Mouse (Mus musculus): ENCODE data around the gene Rnd3. TPM values are rescaled to one million over a fixed set of nuclear protein-coding genes. Genes with fewer than 3 reads are reported as not detected.
A peak's percentile ranks its signal among the peaks of the same experiment; 100 is the strongest.

The Rnd3 gene
- polyA plus RNA-seq (2014; fragmentation: Nextera tagmentation; extraction: Ambion mirVana), result 117 and 129 TPM in 2 replicates

DNA sequence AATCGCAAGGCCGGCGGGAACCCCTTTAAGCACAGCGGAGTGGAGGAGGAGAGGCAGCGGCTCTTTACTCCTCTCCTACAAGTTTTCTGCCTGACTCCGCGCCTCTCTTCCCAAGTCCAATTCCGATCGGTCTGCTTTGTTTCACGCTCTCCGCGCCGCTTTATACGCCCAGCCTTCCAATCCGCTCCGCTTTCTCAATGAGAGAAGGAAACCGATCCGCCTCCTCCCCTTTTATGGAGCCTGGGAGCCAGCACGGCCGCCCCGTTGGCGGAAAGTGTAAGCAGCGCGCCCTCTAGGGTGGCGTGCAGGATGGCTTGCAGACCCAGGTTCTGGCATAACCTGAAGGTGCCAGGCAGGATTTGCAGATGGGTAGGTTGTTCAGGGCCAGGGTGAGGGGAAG, at the start of gene Rnd3:
TSS of gene Rnd3 (minus strand) at position 137 of the 400 bp plus-strand sequence.
- peak within 1 kb of the TSS; percentile 93 for H3K27ac ChIP-seq (ENCODE audit: low read depth, low read length)
- under 1% methylated on average over 25 of the region's 25 CpGs for WGBS
- H3K9me3 ChIP-seq (ENCODE audit: control insufficient read depth, low read length), result no peaks in the 10 kb centered on the region
- peak; percentile 81 for ATAC-seq (ENCODE audit: low read depth)
- H3K4me2 ChIP-seq (ENCODE audit: low read depth, low read length), result peak within 1 kb of the TSS; percentile 65
- H3K27me3 ChIP-seq (ENCODE audit: control insufficient read depth, insufficient read depth, low read length), result no peaks in the 10 kb centered on the region
- H3K36me3 ChIP-seq (ENCODE audit: control insufficient read depth, insufficient read depth, low read length), result no peaks in the 10 kb centered on the region
- peaks cover 9% of the 10 kb centered on the region; the same call in 1 of the 2 replicates for H3K4me1 ChIP-seq (ENCODE audit: control insufficient read depth, insufficient read depth, low read length)
- peak within 1 kb of the TSS; percentile 91 for H3K4me3 ChIP-seq (ENCODE audit: low read depth, low read length)
- peak within 1 kb of the TSS; percentile 95 for H3K9ac ChIP-seq (replicated peaks; ENCODE audit: low read depth, low read length)

DNA sequence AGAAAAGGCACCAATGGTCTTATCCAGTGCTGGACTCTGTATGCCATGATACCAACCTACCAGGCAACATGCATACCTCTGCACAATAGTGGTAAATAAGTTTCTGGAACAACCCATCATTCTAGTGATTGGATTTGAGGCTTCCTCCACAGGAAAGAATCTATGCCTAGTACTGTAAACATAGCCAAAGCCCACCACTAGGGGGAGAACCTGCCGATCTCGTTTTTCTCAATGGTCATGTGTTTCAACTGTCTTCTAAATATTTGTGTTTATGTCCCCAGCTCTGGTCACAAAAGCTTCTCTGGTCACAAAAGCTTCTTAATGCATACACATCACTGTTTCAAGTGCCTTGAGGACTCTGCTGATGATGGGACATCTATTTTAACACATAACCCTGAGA, 43.4 kb upstream of the Rnd3 start:
- H3K27ac ChIP-seq (ENCODE audit: low read depth, low read length), result no peak overlapping the region
- no peak overlapping the region for H3K9ac ChIP-seq (replicated peaks; ENCODE audit: low read depth, low read length)
- WGBS, result 66% methylated on average over 2 of the region's 2 CpGs
- no peaks in the 10 kb centered on the region for H3K27me3 ChIP-seq (ENCODE audit: control insufficient read depth, insufficient read depth, low read length)
- no peaks in the 10 kb centered on the region for H3K4me1 ChIP-seq (ENCODE audit: control insufficient read depth, insufficient read depth, low read length)
- no peak overlapping the region for H3K4me3 ChIP-seq (ENCODE audit: low read depth, low read length)
- no peak for ATAC-seq (ENCODE audit: low read depth)
- H3K9me3 ChIP-seq (ENCODE audit: control insufficient read depth, low read length), result no peaks in the 10 kb centered on the region
- H3K36me3 ChIP-seq (ENCODE audit: control insufficient read depth, insufficient read depth, low read length), result no peaks in the 10 kb centered on the region
- H3K4me2 ChIP-seq (ENCODE audit: low read depth, low read length), result no peak overlapping the region

DNA sequence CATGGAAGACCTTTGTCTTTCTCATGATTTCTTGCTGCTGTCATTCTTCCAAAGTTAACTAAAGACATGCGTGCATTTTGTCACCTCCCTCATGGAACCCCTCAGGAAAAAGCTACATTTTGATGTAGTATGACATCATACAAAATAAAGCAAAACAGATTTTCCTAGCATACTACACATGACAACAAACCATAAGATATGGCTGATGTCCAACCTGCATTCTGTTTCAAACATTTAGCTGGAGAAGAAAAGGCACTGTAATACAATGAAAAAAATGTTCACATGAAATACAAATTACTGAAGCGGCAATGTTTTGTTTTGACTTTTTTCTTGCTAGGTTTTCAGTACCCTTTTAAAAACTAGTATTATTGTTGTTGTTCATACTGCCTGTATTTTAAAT, 36.9 kb upstream of the Rnd3 start:
- H3K27me3 ChIP-seq (ENCODE audit: control insufficient read depth, insufficient read depth, low read length), result no peaks in the 10 kb centered on the region
- no peak overlapping the region for H3K4me3 ChIP-seq (ENCODE audit: low read depth, low read length)
- ATAC-seq (ENCODE audit: low read depth), result no peak
- no peaks in the 10 kb centered on the region for H3K9me3 ChIP-seq (ENCODE audit: control insufficient read depth, low read length)
- no peak overlapping the region for H3K4me2 ChIP-seq (ENCODE audit: low read depth, low read length)
- 93% methylated on average over 2 of the region's 2 CpGs for WGBS
- no peaks in the 10 kb centered on the region for H3K36me3 ChIP-seq (ENCODE audit: control insufficient read depth, insufficient read depth, low read length)
- no peaks in the 10 kb centered on the region for H3K4me1 ChIP-seq (ENCODE audit: control insufficient read depth, insufficient read depth, low read length)
- no peak overlapping the region for H3K27ac ChIP-seq (ENCODE audit: low read depth, low read length)
- H3K9ac ChIP-seq (replicated peaks; ENCODE audit: low read depth, low read length), result no peak overlapping the region

- H3K27ac ChIP-seq (ENCODE audit: low read depth, low read length), result no peak overlapping the region
- 46% methylated on average over 4 of the region's 4 CpGs for WGBS
- ATAC-seq (ENCODE audit: low read depth), result peak; percentile 60
Observed at GRCm38 (mm10) chr2:51182990-51183389, 34.1 kb upstream of the Rnd3 start.

GRCm38 (mm10) chr2:51181376-51181775, 32.5 kb upstream of the Rnd3 start:
- no peaks in the 10 kb centered on the region for H3K27me3 ChIP-seq (ENCODE audit: control insufficient read depth, insufficient read depth, low read length)
- H3K4me3 ChIP-seq (ENCODE audit: low read depth, low read length), result no peak overlapping the region
- no peak overlapping the region for H3K27ac ChIP-seq (ENCODE audit: low read depth, low read length)
- H3K36me3 ChIP-seq (ENCODE audit: control insufficient read depth, insufficient read depth, low read length), result no peaks in the 10 kb centered on the region
- H3K4me2 ChIP-seq (ENCODE audit: low read depth, low read length), result no peak overlapping the region
- no peak for ATAC-seq (ENCODE audit: low read depth)
- no peaks in the 10 kb centered on the region for H3K9me3 ChIP-seq (ENCODE audit: control insufficient read depth, low read length)
- H3K9ac ChIP-seq (replicated peaks; ENCODE audit: low read depth, low read length), result no peak overlapping the region
- no peaks in the 10 kb centered on the region for H3K4me1 ChIP-seq (ENCODE audit: control insufficient read depth, insufficient read depth, low read length)

More at GRCm38 (mm10) chr2:51182990-51183389, 34.1 kb upstream of the Rnd3 start:
- H3K4me2 ChIP-seq (ENCODE audit: low read depth, low read length), result no peak overlapping the region
- H3K4me3 ChIP-seq (ENCODE audit: low read depth, low read length), result no peak overlapping the region
- H3K4me1 ChIP-seq (ENCODE audit: control insufficient read depth, insufficient read depth, low read length), result no peaks in the 10 kb centered on the region
- H3K36me3 ChIP-seq (ENCODE audit: control insufficient read depth, insufficient read depth, low read length), result no peaks in the 10 kb centered on the region
- no peaks in the 10 kb centered on the region for H3K9me3 ChIP-seq (ENCODE audit: control insufficient read depth, low read length)
- no peak overlapping the region for H3K9ac ChIP-seq (replicated peaks; ENCODE audit: low read depth, low read length)
- H3K27me3 ChIP-seq (ENCODE audit: control insufficient read depth, insufficient read depth, low read length), result no peaks in the 10 kb centered on the region

DNA sequence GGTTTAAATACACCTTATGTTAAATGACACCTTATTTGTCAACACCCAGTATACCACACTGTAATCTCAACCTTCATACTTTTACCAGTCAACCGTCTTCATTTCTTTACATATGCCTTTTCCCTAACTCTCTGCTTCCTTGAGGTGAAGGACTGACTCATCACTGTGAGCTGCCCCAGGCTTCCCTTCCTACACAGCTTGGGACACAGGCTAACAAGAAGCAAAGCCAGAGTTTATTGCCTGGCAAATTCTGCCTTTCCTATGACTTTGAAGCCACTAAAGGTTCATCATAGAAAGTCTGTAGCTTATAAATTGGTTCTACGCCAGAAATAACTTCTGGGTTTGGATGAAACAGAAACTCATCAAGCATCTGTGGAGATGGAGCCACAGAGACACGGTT, 30.2 kb upstream of the Rnd3 start:
- H3K4me3 ChIP-seq (ENCODE audit: low read depth, low read length), result no peak overlapping the region
- H3K36me3 ChIP-seq (ENCODE audit: control insufficient read depth, insufficient read depth, low read length), result no peaks in the 10 kb centered on the region
- no peaks in the 10 kb centered on the region for H3K9me3 ChIP-seq (ENCODE audit: control insufficient read depth, low read length)
- no peaks in the 10 kb centered on the region for H3K27me3 ChIP-seq (ENCODE audit: control insufficient read depth, insufficient read depth, low read length)
- no peak for ATAC-seq (ENCODE audit: low read depth)
- whole genome bisulfite sequencing, result 85% methylated on average over 3 of the region's 3 CpGs
- no peak overlapping the region for H3K9ac ChIP-seq (replicated peaks; ENCODE audit: low read depth, low read length)
- H3K27ac ChIP-seq (ENCODE audit: low read depth, low read length), result no peak overlapping the region
- no peak overlapping the region for H3K4me2 ChIP-seq (ENCODE audit: low read depth, low read length)
- H3K4me1 ChIP-seq (ENCODE audit: control insufficient read depth, insufficient read depth, low read length), result no peaks in the 10 kb centered on the region

DNA sequence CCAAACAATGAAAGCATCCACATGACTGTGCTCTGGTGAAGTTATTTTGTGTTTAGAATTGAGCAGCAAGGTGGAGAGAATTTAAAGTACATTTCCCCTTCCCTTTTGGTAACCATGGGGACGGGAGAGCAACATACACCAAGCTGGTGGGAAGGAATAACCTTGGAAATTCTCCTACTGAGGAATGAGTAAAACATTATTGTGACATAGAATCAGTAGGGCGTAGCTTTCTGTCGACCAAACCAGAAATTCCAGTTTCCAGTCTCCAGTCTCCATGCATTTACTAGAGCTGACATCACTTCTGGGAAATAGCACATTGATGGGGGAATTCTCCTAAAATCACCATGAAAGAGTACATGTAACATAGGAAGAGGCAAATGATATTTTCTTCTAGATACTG, 28.7 kb upstream of the Rnd3 start:
- WGBS, result 78% methylated on average over 3 of the region's 3 CpGs
- Histone ChIP-seq H3K4me3 (ENCODE audit: low read depth, low read length) (no peak overlapping the region), H3K36me3 (ENCODE audit: control insufficient read depth, insufficient read depth, low read length) (no peaks in the 10 kb centered on the region), H3K4me1 (ENCODE audit: control insufficient read depth, insufficient read depth, low read length) (no peaks in the 10 kb centered on the region), H3K27me3 (ENCODE audit: control insufficient read depth, insufficient read depth, low read length) (no peaks in the 10 kb centered on the region), H3K9ac (replicated peaks; ENCODE audit: low read depth, low read length) (no peak overlapping the region), H3K4me2 (ENCODE audit: low read depth, low read length) (no peak overlapping the region), H3K27ac (ENCODE audit: low read depth, low read length) (no peak overlapping the region), H3K9me3 (ENCODE audit: control insufficient read depth, low read length) (no peaks in the 10 kb centered on the region)
- ATAC-seq (ENCODE audit: low read depth), result no peak

DNA sequence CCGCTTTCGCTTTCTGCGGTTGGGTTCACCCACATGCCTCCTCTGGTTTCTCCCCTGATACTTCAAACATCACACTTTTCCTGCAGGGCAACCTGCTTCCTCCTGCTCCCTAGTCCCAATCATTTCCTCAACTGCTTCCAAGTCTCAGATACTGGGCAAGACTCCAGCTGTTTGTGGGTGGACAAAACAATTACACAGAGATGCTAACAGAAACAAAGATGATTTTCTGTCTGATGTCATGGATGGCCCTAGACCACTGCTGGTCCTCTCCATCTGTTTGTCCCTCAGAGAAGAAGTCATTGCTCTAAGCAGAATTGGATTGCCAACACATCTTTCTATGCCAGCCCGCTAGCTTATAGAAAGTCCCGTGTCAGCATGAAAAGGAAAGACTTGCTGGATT, 26.4 kb upstream of the Rnd3 start:
- Histone ChIP-seq H3K27me3 (ENCODE audit: control insufficient read depth, insufficient read depth, low read length) (no peaks in the 10 kb centered on the region), H3K36me3 (ENCODE audit: control insufficient read depth, insufficient read depth, low read length) (no peaks in the 10 kb centered on the region), H3K9ac (replicated peaks; ENCODE audit: low read depth, low read length) (no peak overlapping the region), H3K4me1 (ENCODE audit: control insufficient read depth, insufficient read depth, low read length) (no peaks in the 10 kb centered on the region), H3K4me3 (ENCODE audit: low read depth, low read length) (no peak overlapping the region), H3K9me3 (ENCODE audit: control insufficient read depth, low read length) (no peaks in the 10 kb centered on the region), H3K4me2 (ENCODE audit: low read depth, low read length) (no peak overlapping the region), H3K27ac (ENCODE audit: low read depth, low read length) (no peak overlapping the region)
- no peak for ATAC-seq (ENCODE audit: low read depth)
- 91% methylated on average over 5 of the region's 5 CpGs for WGBS

GRCm38 (mm10) chr2:51161110-51161509, 12.2 kb upstream of the Rnd3 start:
- Histone ChIP-seq H3K27me3 (ENCODE audit: control insufficient read depth, insufficient read depth, low read length) (no peaks in the 10 kb centered on the region), H3K27ac (ENCODE audit: low read depth, low read length) (no peak overlapping the region), H3K9me3 (ENCODE audit: control insufficient read depth, low read length) (no peaks in the 10 kb centered on the region), H3K9ac (replicated peaks; ENCODE audit: low read depth, low read length) (no peak overlapping the region), H3K4me2 (ENCODE audit: low read depth, low read length) (no peak overlapping the region), H3K4me3 (ENCODE audit: low read depth, low read length) (no peak overlapping the region), H3K4me1 (ENCODE audit: control insufficient read depth, insufficient read depth, low read length) (no peaks in the 10 kb centered on the region), H3K36me3 (ENCODE audit: control insufficient read depth, insufficient read depth, low read length) (no peaks in the 10 kb centered on the region)
- no peak for ATAC-seq (ENCODE audit: low read depth)
- 75% methylated on average over 2 of the region's 2 CpGs for WGBS

Measured in neural tube, embryonic 14.5 days (tissue).